Mouse (Mus musculus) olfactory bulb, adult 2 months (tissue): ENCODE measurements around the gene Trpm3.

Source experiments
- CTCF ChIP-seq: fragments of 200-500 bp; IDR thresholded peaks from 2 replicates; pipeline ENCODE4 v1.5.1; 2012; ENCODE audit warnings: low read depth, mild to moderate bottlenecking, low read length, moderate library complexity; ENCODE audit not compliant: insufficient read depth
- POLR2A ChIP-seq: fragments of 200-500 bp; IDR thresholded peaks from 2 replicates; pipeline ENCODE4 v1.6.1; 2012; ENCODE audit warnings: mild to moderate bottlenecking, low read depth, low read length, moderate library complexity; ENCODE audit not compliant: insufficient read depth

DNA sequence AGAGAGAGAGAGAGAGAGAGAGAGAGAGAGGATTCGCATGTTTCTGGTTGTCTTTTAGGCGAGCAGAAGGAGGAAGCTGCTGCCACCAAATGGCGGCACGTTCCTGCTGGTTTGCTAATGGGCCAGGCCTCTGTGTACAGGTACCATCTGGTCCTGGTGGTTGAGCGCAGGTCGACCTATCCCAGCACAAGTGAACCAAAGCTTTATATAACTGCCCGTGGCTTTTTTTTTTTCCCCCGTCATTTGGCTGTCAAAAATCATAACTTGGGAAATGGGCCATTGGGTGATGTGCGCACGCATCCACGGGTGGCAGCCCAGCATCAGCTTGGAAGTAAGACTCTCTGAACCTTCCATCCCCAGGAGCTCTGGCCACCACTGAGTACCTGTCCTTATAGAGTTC is 745.5 kb downstream of the Trpm3 start:
- TF ChIP-seq CTCF (no peak), POLR2A (no peak)
